Mouse (Mus musculus): ENCODE measurements around the gene Olfr786.

Gene Olfr786

GRCm38 (mm10) chr10:129427006-129427405 is at the start of gene Olfr786:
Gene Olfr786, plus strand, starts transcription at chr10:129427306.
- DNase-seq (ENCODE audit: low spot score) = no peak

DNA sequence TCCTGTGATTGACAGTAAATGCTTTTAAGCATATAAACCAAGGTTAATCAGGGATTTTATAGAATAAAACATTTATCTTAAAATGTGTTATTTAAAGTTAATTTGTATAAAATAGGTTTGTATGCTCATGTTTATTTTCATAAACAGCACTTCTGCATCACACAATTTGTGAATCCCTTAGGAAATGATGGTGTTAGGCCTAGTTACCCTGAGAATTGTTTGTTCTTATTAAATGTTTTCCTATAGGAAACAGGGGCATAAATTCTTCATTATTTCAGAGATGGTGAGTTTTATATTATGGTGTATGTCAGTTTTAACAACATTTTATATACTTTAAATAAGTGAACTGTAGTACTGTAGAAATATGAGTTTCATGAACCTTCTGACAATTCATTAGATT is 43.3 kb upstream of the Olfr786 start, which contains the start of gene Olfr784:
Gene Olfr784 (plus strand): TSS at position 301 of the 400 bp plus-strand sequence.
- no peak for DNase-seq (ENCODE audit: low spot score)

- DNase-seq (ENCODE audit: low spot score) = no peak
Observed at GRCm38 (mm10) chr10:129400892-129401291, 26.2 kb upstream of the Olfr786 start.

DNA sequence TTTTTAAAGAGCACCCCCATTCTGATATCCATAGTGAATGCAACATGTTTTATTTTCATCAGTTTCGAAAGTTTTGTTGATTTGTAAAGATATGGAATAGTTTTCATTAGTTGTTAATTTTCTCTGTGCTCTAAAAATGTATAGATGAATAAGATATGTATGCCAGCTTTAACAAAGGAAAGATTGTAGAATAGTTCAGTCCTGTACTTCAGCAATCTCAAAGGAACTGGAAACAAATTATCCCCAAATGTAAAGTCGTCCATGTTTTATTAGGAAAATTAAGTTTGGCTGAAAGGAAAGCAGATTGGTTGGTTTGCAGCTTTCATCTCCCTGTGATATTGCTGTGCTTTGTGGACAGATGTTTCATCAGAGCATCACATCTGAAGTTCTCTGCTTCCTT is 22.0 kb upstream of the Olfr786 start, which contains the start of gene Olfr785:
Gene Olfr785 (plus strand): TSS at position 301 of the 400 bp plus-strand sequence.
- no peak for DNase-seq (ENCODE audit: low spot score)

GRCm38 (mm10) chr10:129461562-129461961 is 34.5 kb downstream of the Olfr786 start, which contains the start of gene Olfr787:
Gene Olfr787, plus strand, starts transcription at chr10:129461862.
- DNase-seq (ENCODE audit: low spot score) = no peak

GRCm38 (mm10) chr10:129470698-129471097 is 43.6 kb downstream of the Olfr786 start, which contains the start of gene Olfr788:
Gene Olfr788, plus strand, starts transcription at chr10:129470998.
- DNase-seq (ENCODE audit: low spot score) = no peak

GRCm38 (mm10) chr10:129473256-129473655 is 46.1 kb downstream of the Olfr786 start:
- no peak for DNase-seq (ENCODE audit: low spot score)

DNA sequence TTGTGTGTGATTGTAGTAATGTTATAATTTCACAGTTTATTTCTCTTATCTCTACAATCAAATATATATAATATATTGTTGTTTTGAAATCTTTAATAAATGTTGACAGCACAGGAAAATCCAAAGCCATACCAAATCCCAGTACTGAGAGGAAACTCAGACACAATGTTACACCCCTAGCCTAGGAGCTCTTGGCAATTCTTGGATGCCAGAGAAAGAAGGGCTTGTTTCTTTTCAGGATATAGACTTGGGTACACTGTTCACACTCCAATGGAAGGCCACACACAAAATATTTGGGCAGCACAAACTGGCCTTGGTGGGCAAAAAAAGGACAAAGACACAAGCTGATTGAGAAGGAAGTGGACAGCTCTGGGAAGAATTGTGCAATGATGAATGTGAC is 46.6 kb downstream of the Olfr786 start:
- DNase-seq (ENCODE audit: low spot score) = no peak

- DNase-seq (ENCODE audit: low spot score) = no peak
Observed at GRCm38 (mm10) chr10:129484452-129484851, 57.3 kb downstream of the Olfr786 start, which contains the start of gene Olfr789. Gene Olfr789, plus strand, starts transcription at chr10:129484752.
